Mouse (Mus musculus) hindlimb bud, embryonic 11.5 days (tissue): ENCODE measurements around the gene Pigq.

ENCODE experiments used
- DNase-seq: peaks from one replicate; pipeline ENCODE4 v3.0.0-alpha.2; 2012; ENCODE audit warnings: low read depth, low spot score; ENCODE audit errors: extremely low spot score

The Pigq gene

DNA sequence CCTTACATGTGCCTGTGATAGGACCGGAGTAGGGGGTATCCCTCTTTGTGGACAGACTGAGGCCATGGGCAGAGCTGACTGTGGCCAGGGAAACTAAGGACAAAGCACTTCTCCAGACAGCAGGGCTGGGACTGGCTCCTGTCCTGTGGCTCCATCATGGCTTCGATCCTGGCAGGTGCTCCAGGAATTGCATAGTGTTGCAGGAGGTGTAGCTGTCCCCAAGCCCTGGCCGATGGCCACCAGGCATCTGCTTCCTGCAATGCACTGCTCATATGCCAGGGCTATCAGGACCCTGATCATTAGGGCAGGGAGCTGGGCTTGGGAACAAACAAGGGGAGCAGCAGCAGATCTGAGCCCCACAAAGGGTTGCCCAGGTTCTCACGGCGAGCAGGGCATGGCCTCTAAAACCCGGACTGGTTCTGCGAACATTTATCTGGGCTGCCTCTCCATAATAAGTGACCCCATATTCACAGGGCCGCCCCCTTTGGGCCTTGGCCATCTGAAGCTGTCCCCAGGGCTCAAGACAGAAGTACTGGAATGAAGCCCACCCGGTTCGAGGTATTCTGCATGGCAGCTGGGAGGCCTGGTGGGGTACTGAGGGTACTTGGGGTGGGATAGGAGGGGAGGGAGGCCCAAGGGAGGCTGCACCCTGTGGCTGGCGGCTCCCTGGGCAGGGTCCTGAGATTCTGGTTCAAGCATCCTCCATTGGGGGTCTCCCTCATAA lies 14.2 kb upstream of the Pigq start:
- DNase-seq = no peak

DNA sequence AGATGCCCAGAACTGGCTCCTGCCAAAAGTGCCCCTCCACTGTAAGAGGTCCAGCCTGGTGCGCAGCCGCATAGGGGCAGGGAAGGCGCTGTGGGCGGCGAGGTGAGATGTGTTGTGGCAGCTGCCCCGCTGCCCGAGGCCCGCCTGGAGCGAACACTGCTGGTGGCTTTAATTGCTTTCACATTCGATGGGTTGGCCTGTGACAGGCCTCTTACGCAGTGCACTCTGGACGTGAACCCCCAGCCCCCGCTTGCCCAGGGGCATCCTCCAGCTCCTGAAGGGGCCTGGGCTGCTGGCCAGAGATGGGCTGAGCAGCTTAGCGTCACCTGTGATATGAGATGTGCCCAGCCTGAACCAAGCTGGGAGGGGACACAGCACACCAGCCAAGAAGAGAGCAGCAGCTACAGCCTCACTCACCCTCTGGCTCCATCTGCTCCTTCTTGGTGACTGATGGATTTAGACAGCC lies 12.9 kb upstream of the Pigq start:
- no peak for DNase-seq

DNA sequence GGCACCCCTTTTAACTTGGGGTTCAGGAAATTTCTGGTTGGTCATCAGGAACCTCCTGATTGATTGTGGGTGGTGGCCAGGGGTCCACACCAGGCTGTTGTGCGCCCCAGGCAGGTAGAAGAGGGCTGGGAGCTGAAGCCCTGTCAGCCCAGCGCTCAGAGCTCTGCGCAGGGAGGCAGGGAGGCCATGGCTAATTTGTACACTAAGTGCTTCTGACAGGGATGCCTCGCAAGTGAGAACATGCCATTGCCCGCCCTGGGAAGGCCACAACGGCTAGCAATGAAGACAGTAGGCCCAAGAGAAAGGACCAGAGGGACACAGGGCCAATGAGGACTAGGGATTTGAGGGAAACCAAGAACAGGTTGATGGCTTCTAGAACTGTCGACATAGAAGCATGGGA lies 11.9 kb upstream of the Pigq start:
- DNase-seq = no peak

DNA sequence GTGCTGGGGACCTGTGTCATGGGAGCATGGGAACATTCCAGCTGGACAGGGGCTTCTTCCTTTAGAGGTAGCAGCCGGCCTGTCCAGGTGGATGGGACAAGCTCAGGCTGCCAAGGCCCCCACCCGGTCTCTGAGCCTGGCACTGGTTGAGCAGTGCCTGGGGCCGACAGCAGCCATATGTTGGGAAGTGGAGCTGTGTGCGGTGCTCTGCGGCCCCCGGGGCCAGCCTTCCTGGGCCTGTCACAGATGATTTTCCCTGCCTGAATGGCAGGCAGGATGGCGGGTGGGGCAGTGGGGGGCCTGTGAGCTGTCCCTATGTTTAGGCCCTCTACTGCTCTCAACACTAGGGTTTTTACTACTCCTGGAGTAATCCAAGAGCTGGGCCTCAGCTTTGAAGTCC lies 11.5 kb upstream of the Pigq start:
- no peak for DNase-seq

DNA sequence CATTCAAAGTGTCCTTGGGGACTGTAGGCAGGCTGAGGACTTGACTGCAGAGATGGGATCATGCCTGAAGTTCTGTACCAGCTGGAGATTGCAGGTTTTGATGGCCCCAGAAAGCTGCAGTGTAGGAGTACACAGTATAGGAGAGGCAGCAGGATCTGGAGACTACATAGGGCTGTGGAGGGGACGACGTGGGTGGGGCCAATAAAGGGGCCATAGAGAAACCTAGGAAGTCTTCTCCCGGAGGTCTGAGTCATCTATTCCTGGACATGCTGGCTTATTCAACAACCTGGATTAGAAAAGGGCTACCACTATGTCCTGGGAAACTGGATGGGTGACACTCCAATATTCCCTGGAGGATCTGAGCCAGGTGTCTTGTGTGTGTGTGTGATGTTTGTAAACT lies 11.0 kb upstream of the Pigq start:
- no peak for DNase-seq

DNA sequence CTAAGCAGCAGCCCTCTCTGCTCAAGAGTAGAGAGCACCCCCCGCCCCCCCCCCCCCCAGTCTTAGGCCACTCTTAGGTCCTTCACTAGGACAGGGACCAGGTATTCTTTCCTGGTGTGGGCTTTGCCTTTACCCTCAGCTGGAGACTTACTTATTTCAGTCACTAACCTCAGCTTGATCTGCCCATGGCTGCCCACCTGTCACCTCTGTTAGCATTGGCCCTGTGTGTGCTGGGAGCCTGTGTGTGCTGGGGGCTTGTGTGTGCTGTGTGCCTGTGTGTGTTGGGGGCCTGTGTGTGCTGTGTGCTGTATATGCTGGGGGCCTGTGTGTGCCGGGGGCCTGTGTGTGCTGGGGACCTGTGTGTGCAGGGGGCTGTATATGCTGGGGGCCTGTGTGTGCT lies 9.9 kb upstream of the Pigq start:
- no peak for DNase-seq

DNA sequence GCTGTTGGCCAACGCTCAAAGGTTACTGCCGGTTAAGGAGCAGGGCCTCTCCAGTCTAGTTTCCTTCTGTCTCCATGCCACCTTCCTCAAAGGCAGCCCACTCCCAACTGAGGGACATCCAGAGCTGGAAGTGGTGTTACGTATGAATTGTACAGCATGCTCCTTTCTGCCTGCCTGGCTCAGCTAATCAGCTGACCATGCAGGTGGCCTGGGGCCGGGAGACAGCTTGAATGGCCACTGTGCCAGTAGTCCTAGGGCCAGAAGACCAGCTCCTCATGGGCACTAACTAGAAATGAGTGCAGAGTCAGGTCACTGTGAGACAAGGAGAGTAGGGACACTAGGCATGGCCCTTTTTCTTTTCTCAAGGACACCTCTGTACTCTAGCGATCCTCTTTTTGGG lies 8.4 kb upstream of the Pigq start:
- no peak for DNase-seq

DNA sequence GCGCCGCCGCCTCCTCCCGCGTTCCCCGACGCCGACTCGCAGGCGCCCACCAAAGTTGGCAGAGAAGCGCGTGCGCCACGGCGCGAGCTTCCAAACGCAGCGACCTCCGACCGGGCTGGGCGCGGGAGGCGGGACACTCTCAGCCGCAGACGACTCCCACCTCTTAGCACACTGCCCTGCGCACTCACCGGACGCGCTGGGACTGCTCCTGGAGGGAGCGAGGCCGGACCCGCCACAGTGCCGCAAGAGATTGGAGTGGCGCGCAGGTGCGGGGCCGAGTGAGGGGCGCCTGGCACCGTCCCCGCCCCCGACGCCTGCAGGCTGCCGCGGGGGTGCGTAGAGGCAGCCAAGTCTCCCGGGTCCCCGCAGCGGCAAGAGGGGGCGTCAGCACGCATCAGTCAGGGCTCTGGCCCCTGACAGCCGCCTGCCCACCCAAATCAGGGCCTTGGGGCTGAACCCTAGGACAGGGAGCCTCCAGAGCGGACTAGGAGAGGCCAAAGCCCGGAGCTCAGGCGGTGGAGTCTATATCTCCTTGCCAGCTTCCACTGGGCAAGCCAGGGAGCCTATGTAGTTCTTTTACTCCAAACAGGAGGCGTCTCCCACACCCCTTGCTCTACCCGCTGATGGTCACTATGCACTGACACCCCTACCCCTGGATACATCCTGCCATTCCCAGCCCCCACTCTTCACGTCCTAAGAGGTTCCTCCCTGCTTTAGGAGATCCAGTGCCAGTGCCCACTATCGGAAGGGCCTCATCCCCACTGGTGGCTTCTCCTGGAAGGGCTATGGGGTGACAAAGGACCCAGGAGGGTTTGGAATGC lies 7.3 kb upstream of the Pigq start, which contains the start of gene A930017K11Rik:
Gene A930017K11Rik (minus strand): TSS at position 763 of the 821 bp plus-strand sequence.
- DNase-seq = no peak

DNA sequence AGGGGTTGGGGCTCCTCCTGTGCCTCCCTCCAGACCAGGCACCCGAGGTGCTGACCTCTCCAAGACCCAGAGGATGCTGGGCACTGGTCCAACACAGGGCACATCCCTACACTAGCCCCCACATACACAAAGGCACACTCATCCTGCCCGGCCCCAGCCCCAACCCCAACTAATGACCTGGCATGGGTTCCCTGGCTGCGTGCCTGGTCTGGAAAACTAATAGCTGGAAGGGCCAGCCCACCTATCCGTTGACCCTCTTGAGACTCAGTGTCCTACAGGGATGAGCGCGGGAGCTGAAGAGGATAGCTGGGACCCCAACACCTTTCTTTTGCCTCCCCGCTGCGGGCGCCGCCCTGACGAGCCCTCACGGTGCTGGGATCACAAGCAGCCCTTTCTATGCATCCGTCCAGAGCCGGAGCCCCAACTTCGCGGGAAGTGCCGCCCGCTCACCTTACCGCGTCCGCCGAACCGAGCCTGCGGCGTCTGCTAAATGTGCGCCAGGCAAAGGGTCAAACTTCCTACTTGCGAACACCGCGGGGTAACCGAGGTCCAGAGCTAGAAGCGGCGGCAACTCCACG lies 6.6 kb upstream of the Pigq start:
- DNase-seq = no peak

DNA sequence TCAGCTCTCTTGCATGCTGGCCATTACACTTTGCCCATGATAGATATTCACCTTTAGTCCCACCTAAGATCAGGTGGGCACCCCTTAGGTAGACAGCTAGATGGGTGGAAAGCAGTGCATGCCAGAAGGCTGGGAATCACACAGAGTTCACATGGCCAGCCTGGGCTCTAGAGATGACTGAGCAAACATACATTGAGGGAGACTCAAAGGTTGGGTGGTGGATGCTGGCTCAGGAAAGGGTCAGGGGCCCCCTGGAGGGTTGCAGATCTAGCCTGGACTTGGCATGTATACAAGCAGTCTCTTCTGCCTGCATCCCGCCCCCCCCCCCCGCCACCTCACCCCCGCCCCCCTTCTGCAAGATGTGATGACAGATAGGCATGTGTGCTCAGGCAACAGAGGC lies 6.0 kb upstream of the Pigq start:
- DNase-seq = no peak

DNA sequence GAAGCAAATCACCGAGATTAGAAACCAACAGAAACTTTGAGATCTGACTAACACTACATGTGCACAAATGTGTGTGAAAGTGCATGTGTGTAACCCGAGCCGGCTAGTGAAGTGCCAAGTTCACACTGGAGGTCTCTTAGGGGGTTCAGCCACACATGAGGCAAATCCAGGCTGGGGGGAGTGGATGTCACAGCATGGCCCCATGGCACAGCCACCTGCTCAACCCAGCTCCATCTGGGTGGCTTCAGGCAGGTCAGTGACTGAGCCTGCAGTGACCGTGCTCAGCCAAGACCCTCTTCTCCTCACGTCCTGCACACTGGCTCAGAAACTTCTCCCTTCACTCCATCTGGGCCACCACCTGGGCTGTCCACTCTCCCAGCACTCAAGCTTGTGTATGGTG lies 5.2 kb upstream of the Pigq start:
- DNase-seq = no peak

DNA sequence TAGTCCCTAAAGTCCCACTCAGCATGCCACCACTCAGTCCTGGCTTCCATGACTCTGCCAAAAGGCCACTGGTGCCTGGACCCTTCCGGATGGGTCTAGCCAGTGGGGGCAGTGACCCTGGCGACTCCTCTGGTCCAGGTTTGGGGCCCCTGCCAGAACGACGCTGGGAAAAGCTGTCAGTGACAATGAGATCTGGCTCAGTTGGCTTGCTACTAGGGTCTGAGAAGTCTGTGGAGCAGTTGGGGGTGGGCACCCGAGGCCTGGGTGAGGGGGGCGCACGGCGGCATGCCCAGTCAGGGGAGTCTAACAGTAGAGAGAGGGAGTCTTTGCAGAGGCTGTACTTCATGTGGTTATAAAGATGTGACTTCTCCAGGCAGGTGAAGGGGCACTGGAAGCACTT lies 3.3 kb upstream of the Pigq start:
- no peak for DNase-seq

DNA sequence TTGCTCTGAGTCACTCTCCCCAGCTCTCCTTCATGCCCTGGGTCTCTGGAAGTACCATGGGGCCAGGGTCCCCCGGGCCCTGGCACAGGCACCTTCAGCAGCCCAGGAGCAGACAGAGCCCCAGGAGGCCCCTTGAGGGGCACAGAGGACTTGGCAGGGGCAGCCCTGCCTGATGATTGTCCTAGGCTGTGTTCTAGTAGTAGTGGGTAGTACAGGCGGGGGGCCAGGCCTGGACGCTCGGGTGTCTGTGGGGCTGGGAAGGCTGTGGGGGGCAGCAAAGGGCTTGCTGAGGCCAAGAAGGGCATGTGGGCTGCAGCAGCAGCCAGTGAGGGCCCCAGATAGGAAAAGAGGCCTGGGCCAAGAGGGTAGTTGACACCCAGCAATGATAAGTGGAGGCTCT lies 2.8 kb upstream of the Pigq start:
- no peak for DNase-seq

DNA sequence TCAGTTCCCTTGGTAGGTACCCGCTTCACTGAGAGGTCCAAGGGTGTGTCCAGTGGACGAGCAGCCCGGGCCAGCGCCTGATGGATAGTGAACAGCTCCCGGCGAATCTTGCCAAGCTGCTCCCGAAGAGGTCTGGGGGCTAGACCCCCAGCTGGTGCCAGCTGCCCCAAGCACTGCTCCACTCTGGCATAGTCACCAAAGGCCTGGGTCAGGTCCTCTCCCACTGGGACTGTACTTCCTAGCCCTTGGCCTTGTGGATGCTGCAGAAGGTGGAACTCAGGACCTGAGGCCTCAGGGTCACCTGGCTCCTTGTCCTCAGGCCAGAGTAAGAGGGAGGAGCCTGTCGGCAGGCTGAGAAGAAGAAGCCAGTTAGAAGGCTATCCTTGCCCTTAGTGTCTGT lies 2.2 kb upstream of the Pigq start:
- DNase-seq = no peak

DNA sequence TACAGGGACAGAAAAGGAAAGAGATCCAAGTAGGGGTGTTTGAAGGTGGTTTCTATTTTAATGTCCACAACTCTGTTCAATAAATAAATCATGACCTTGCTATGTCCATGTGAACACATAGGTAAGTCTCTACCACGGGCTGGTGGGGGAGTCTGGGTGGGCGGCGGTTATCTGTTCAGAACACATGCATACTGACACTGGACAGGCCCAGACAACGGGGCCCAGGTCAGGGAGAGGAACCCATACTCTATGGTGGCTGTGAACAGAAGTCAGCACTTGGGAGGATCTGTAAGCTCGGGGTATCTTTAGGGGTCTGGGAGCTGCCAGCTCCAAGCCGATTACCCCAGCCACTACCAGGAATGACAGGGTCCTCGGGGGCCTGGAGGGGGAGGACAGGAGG lies 1.6 kb upstream of the Pigq start:
- no peak for DNase-seq

DNA sequence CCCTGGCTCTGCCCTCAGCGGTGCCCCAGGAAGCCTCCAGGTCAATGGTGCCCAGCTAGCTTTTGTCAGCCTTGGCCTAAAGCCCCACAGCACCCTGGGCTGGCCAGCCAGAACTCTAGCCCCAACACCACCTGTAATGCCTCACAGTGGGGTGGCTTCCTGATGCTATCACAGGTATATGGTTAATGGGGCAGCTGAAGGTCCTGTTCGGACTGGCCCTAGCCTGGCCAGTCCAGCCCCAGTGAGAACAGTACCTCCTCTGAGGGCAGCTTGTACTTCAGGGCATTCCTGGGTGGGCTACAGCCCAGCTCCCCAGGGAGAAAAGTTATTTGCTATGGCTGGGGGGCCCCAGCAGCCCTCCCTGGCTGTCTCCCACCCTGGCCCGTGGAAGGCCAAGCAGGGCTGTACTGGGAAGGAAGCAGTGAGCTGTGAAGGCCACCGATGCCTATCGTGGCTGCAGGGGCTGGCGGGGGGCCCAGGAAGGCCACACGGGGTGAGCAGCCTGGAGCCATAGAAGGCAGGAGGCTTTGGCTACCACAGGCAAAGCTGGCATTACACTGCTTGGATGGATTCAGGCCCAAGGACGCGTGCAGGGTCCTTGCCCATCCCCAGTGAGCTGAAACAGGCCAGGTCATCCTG lies 900 bp upstream of the Pigq start:
- DNase-seq = no peak

DNA sequence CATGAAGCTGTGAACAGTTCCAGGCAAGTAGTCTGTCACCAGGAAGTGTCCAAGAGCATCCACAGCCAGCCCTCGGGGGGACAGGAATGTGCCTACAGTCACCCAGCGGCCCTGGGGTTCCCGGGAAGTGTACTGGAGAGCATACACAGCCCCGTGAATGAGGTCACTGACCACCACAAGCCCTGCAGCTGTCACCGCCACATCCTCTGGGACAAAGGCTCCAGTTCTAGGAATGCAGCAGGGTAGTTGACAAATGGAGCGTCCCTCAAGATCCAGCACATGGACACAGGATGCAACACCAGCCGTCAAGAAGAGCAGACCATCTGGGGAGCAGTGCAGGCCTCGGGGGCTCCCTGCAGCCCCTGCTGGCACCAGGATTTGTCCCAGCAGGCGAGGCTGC lies 967 bp downstream of the Pigq start:
- no peak for DNase-seq

DNA sequence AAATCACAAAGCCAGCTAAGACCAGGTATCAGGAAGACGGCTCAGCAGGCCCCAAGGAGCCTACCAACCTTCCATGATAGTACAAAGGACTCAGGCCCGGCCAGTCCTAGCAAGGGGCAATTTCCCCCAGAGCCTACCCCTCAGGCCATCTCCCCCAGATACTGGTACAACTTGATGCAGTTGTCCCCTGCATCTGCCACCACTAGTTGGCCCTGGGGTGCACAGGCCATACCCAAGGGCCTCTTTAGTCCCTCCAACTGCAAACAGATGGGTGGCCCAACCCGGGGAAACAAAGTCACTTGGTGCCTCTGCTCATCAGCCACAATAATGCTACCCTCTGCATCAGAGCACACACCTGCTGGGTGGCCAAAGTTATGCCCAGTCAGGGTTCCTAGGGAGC lies 1.5 kb downstream of the Pigq start:
- no peak for DNase-seq

DNA sequence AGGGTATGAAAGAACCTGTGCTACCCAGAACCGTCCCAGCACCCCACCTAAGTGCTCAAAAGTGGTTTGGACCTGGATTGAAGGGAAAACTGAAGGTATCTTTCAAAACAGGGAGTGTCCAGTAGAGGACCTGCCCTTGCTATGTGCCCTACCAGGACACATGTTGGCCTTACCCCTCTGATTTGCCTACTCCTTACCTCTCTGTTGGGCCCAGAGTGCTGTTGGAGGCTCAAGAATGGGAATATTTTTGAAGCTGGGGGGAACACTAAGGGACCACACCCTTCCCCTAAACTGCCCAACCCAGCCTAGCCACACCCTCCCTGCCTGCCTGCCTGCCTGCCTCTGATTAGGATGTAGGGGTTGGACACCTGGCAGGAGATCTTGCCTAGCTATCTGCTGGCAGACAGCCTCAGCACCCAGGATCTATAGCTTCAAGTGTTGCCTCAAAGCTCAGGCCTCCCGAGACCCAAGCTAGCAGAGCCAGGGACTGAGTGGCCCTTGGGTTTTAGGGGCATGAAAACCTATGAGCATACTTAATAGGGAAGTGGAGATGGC lies 2.1 kb downstream of the Pigq start:
- DNase-seq = no peak

DNA sequence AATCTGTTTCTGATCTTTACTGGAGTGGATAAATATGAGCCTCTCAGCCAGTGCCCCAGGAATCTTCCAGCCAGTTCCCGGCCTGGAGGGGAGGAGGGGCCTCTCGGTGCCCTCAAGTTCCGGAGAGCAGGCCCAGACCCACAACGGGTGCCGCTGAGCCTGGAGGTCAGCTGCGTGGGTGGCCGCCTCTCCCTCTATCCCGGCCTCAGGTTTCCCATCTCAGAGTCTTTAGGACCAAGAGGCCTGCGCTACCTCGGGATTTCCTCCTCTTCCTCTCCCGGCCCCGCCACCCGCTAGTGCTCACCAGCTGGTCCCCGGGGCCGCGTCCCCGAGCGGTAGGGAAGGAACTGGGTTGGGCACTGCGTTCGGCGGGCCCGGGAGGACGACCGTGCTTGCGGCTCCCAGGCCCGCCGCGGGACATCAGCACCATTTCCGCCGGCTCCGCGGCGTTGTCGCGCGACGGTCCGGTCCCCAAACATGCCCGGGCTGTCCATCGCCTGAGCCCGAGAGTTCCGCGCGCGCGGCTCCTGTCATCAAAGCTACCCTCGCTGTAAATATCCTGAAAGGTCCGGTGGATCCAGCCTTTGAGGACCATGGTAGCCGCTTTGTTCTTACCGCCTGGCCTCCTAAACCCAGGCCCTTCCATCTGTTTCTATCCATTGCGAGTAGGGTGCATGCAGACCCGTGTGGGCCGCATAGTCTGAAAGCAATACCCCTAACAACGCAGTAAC lies 3.1 kb downstream of the Pigq start:
- DNase-seq = no peak

DNA sequence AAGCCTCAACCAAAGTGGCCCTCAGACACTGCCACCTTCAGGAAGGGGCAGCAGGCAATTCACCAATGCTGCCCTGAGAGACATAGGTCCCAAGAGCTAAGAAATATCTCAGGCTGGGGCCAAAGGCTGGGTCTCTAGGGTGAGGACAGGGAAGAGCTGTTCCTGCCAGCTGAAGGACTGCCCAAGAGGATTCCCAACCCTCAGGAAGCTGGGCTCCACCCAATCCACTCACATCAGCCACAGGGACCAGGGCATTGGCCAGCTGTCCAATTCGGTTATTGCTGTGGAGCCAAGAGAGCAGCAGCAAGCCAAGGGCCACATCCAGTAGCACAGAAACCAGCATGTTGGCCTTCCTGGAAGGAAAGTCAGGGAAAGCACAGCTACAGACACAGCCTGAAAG lies 10.2 kb downstream of the Pigq start:
- DNase-seq = no peak
